Mouse (Mus musculus) limb, embryonic 12.5 days (tissue): ENCODE data around the gene Ipo8. TPM values are rescaled to one million over a fixed set of nuclear protein-coding genes. Genes with fewer than 3 reads are reported as not detected.

Experiments used
- ATAC-seq: fragments of 200-750 bp; cut with Nextera tagmentation; 2 replicates; pipeline ENCODE4 v1.8.0; 2017; ENCODE audit warnings: low read depth, moderate TSS enrichment; ENCODE audit not compliant: insufficient number of reproducible peaks, insufficient read depth, low FRiP score, low TSS enrichment
- H3K27ac ChIP-seq: fragments of 300-500 bp; sonication (generic); 2 replicates; pipeline ENCODE4 v1.5.1; 2016; ENCODE audit warnings: mild to moderate bottlenecking, moderate library complexity
- H3K27me3 ChIP-seq: fragments of 300-500 bp; sonication (generic); 2 replicates; pipeline ENCODE4 v1.6.1; 2016; ENCODE audit warnings: mild to moderate bottlenecking, moderate library complexity
- H3K36me3 ChIP-seq: fragments of 300-500 bp; sonication (generic); 2 replicates; pipeline ENCODE4 v1.6.1; 2016; ENCODE audit warnings: mild to moderate bottlenecking, moderate library complexity
- H3K4me1 ChIP-seq: fragments of 300-500 bp; sonication (generic); replicated peaks from 2 replicates; pipeline ENCODE4 v1.6.1; 2016
- H3K4me2 ChIP-seq: fragments of 300-500 bp; sonication (generic); 2 replicates; pipeline ENCODE4 v1.6.1; 2016; ENCODE audit warnings: mild to moderate bottlenecking, moderate library complexity
- H3K4me3 ChIP-seq: fragments of 300-500 bp; sonication (generic); replicated peaks from 2 replicates; pipeline ENCODE4 v1.5.1; 2016; ENCODE audit warnings: mild to moderate bottlenecking
- H3K9ac ChIP-seq: fragments of 300-500 bp; sonication (generic); replicated peaks from 2 replicates; pipeline ENCODE4 v1.6.1; 2016; ENCODE audit warnings: mild to moderate bottlenecking, moderate library complexity
- H3K9me3 ChIP-seq: fragments of 300-500 bp; sonication (generic); 2 replicates; pipeline ENCODE4 v1.6.1; 2016; ENCODE audit warnings: mild to moderate bottlenecking, moderate library complexity
- WGBS: fragments of 180-500 bp; shearing (Covaris S2); methylation state at CpG from one replicate; pipeline ENCODE4 v1.1.7; 2016; 5-methylcytosine and 5-hydroxymethylcytosine counted together
- polyA plus RNA-seq: library from polyadenylated mRNA; unstranded; fragments of >200 nt; fragmentation: Nextera tagmentation; extraction: Ambion mirVana; gene quantifications from 2 replicates; pipeline ENCODE4 v1.2.1, GENCODE M21; 2016

Gene Ipo8
- polyA plus RNA-seq, 1 experiment from 2014 or later = 29.1 TPM

DNA sequence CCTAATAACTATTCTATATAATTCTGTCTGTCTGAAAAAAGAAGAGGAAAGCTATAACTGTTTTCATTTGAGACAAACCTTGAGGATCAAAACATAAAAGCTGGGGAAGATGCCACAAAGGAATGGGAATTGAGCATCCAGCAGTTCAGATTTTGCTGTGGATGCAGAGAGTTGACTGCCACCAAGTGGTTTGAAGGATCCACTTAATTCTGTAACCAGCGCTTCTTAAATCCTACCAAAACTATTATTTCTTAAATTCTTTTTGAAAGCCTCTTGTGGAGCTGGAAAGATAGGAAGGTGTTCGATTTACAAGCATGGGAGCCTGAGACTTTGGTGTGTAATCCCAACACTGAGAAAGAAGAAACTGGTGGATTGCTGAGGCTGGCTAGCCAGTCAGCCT lies 79.9 kb downstream of the Ipo8 start:
- Histone ChIP-seq H3K27ac (no peak overlapping the region), H3K27me3 (no peaks in the 10 kb centered on the region), H3K36me3 (no peaks in the 10 kb centered on the region), H3K4me2 (no peak overlapping the region), H3K9ac (no peak overlapping the region), H3K4me1 (no peaks in the 10 kb centered on the region), H3K9me3 (no peaks in the 10 kb centered on the region), H3K4me3 (no peak overlapping the region)
- WGBS = 87% methylated on average over 2 of the region's 2 CpGs
- ATAC-seq = no peak

DNA sequence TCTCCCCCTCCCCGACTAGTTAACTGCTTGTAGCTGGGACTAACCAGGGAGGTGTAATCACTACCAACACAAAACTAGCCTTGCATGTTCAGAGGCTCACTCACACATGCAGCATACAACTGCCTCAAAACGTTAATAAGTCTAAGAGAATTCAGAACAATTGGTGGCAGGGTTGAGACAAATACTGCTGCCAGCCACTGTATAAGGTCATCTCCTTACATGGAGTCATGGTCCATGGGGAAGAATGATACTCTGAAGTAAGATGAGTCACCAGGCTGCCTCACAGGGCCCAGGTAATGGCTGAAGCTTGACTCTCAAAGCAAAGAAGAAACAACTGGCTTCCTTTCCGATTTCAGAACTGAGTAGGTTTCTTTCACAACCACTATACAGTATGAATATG lies 81.1 kb downstream of the Ipo8 start:
- 81% methylated on average over 3 of the region's 3 CpGs for WGBS
- Histone ChIP-seq H3K36me3 (no peaks in the 10 kb centered on the region), H3K27ac (no peak overlapping the region), H3K4me3 (no peak overlapping the region), H3K9me3 (no peaks in the 10 kb centered on the region), H3K4me1 (no peaks in the 10 kb centered on the region), H3K4me2 (no peak overlapping the region), H3K27me3 (no peaks in the 10 kb centered on the region), H3K9ac (no peak overlapping the region)
- ATAC-seq = no peak

DNA sequence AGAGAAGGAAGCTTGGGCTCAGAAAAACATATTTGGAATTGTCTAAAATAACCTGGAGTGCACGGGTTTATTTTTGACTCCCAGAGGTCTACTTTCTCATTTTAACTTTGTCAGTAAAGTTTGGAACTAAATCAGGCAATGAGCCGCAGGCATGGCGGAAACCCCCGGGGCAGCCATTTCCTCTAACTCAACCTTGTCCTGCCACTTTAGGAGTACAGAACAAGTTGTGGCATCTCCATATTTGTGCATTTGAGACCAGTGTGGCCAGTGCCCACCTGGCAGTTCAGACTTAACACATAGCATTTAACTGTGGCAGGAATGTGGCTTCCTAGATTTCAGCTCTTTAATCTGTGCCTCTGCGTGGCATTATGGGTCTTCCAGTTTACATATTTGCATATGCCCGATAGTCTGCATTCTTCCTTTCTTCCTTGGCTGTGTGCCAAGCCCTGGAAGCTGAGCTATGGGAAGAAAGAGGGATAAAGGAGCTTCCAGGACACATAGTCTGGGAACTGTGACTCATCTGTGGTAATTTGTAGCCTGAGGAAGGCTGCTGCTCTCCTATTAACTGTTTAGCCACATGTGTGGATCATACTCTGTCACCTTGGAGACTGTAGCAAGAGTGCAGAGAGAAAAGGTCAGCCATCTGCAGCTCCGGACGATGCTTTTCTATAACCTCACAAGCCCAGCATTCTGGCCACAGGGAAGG lies 90.6 kb downstream of the Ipo8 start:
- Histone ChIP-seq H3K4me3 (no peak overlapping the region), H3K27ac (no peak overlapping the region), H3K36me3 (no peaks in the 10 kb centered on the region), H3K9ac (no peak overlapping the region), H3K27me3 (0 out of 2 replicates have a peak, but pooled peaks cover 3% of the 10 kb centered on the region), H3K4me1 (peaks cover 8% of the 10 kb centered on the region; the same call in 1 of the 2 replicates), H3K4me2 (no peak overlapping the region), H3K9me3 (no peaks in the 10 kb centered on the region)
- ATAC-seq = no peak
- 69% methylated on average over 8 of the region's 8 CpGs for WGBS

DNA sequence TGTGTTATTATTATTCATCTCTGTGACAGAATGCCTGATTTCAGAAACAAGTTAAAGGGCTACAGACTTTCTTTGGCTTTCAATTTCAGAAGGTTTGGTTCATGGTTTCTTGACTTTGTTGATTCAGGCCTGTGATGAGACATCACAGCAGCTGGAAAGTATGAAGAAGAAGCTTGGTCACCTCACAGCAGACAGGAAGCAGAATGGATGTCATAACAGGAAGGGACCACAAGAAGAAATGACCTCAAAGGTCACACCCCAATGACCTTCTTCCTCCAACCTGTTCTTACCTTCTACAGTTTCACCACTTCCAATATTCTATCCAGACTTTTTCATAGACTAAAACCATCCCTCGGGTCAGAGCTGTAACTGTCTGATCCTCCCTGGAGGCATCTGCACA lies 94.9 kb downstream of the Ipo8 start:
- Histone ChIP-seq H3K4me2 (no peak overlapping the region), H3K4me3 (no peak overlapping the region), H3K27ac (no peak overlapping the region), H3K36me3 (no peaks in the 10 kb centered on the region), H3K9ac (no peak overlapping the region), H3K9me3 (no peaks in the 10 kb centered on the region), H3K4me1 (peaks cover 11% of the 10 kb centered on the region; the same call in 1 of the 2 replicates), H3K27me3 (no peaks in the 10 kb centered on the region)
- WGBS = 98% methylated on average over 1 of the region's 1 CpGs
- no peak for ATAC-seq

DNA sequence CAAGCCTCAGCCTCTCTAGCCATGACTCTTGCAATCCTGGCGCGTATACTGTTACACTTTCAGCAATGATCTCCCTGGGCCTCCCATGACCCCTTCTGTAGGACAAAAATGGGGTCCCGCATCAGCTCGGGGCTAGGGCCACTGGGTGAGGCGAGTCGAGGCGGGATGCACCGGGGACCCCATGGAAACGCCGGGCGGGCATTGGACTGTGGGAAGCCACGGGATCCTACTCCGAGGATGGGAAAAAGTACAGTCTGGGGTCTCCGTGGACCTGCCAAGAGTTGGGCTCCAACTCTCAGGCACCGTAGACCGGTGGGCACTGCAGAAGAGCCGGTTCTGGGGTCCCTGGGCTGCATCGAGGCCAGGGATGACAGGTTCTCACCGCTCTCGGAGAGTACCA lies 97.3 kb downstream of the Ipo8 start:
- WGBS = 94% methylated on average over 20 of the region's 20 CpGs
- no peaks in the 10 kb centered on the region for H3K9me3 ChIP-seq
- no peaks in the 10 kb centered on the region for H3K27me3 ChIP-seq
- 0 out of 2 replicates have a peak, but pooled peaks cover 11% of the 10 kb centered on the region for H3K4me1 ChIP-seq
- H3K4me2 ChIP-seq = no peak overlapping the region
- no peak for ATAC-seq
- H3K4me3 ChIP-seq = no peak overlapping the region
- no peak overlapping the region for H3K9ac ChIP-seq
- no peak overlapping the region for H3K27ac ChIP-seq
- no peaks in the 10 kb centered on the region for H3K36me3 ChIP-seq

DNA sequence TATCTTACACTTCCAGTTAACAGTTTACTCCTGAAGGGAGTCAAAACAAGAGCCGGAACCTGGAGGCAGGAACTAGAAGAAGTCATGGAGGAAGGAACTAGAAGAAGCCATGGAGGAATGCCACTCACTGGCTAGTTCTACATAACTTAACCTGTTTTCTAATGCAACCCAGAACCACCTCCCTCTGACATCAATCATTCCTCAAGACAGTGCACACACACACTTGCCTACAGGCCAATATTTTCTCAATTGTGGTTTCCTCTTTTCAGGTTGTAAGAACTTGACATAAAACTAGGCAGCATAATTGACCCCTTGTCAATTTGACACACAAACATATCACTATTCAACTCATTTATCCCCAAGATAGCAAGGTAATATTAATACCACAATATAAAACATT lies 98.3 kb downstream of the Ipo8 start:
- Histone ChIP-seq H3K27me3 (no peaks in the 10 kb centered on the region; the same call in 1 of the 2 replicates), H3K4me1 (peaks cover 12% of the 10 kb centered on the region; the same call in 1 of the 2 replicates), H3K36me3 (no peaks in the 10 kb centered on the region), H3K27ac (0 out of 2 replicates have a peak overlapping the region, but pooled peaks have one; percentile 41), H3K4me2 (no peak overlapping the region), H3K9ac (no peak overlapping the region), H3K9me3 (no peaks in the 10 kb centered on the region), H3K4me3 (no peak overlapping the region)
- ATAC-seq = no peak
- WGBS = 55% methylated on average over 1 of the region's 1 CpGs

DNA sequence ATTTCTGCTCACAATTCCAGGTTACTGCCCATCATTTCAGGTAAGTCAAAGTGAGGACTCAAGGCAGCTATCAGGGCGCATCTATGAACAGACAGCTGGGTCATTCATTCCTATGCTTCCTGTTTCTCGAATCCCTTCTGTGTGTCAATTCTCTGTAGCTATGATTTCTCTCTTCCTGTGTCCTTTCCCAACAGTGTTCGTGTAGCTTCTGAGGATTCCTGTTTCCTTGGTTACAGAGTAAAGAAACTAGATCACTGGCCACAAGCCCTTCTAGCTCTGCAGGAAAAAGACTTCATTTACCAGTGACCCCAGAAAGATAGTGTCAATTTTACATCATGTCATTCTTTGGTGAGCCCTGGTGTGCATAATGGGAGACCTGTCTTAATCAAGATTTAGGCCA lies 102.7 kb downstream of the Ipo8 start:
- Histone ChIP-seq H3K4me2 (no peak overlapping the region), H3K4me1 (peaks cover 17% of the 10 kb centered on the region; the same call in 1 of the 2 replicates), H3K36me3 (no peaks in the 10 kb centered on the region), H3K4me3 (no peak overlapping the region), H3K27ac (no peak overlapping the region), H3K9ac (no peak overlapping the region), H3K27me3 (no peaks in the 10 kb centered on the region; the same call in 1 of the 2 replicates), H3K9me3 (no peaks in the 10 kb centered on the region)
- WGBS = 68% methylated on average over 3 of the region's 3 CpGs
- ATAC-seq = no peak

DNA sequence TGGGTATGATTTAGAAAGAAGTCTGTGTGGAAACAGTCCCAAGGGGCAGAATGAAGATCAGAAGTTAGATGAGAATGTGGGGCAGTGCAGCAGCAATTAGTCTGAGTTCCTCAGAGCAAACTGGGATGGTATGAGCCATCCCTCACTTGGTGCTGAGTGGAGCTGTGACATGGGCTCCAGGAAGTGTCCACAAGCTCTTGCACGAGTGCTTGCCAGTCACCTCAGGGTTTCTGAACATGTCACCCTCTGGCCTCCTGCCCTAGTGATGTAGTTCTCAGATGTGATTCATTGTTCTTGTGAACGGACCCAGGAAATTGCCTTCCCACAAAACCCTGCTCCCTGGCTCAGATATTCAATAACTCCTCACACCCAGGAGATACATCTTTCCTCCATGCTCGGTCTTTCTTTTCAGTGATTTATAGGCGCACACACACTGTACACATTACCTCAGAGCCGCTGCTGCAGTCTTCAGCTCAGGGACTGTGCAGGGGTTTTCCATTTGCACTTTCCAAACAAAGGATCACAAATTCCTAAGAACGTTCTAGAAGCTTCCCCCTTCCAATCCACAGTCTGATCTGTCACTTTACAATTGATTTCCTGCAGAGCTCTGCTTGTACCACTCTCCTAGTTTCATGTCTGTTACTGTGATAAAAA lies 103.3 kb downstream of the Ipo8 start:
- ATAC-seq = no peak
- Histone ChIP-seq H3K27me3 (no peaks in the 10 kb centered on the region; the same call in 1 of the 2 replicates), H3K4me2 (no peak overlapping the region), H3K9ac (no peak overlapping the region), H3K36me3 (no peaks in the 10 kb centered on the region), H3K9me3 (no peaks in the 10 kb centered on the region), H3K4me3 (no peak overlapping the region), H3K27ac (peak overlapping the region; percentile 7; the same call in 1 of the 2 replicates), H3K4me1 (peaks cover 17% of the 10 kb centered on the region; the same call in 1 of the 2 replicates)
- 48% methylated on average over 6 of the region's 6 CpGs for WGBS

DNA sequence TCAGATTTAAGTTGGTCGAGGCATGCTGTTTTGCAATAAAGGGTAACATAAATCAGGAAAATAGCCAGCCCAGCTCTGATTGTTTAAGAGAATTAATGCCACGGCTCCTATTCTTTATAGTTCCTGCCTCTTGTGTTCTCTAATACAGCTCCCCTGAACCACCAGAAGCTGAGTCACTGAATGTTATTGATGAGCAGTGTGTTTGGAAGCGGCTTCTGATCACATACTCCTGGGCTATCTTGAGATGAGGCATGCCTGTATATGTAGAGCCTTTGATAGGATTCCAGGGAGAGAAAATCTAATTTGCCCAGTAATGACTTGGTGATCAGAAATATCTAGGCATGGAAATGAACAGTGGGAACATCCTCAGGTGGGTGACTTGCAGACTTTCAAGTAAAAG lies 106.8 kb downstream of the Ipo8 start:
- no peak overlapping the region for H3K4me2 ChIP-seq
- no peaks in the 10 kb centered on the region for H3K36me3 ChIP-seq
- 37% methylated on average over 3 of the region's 3 CpGs for whole genome bisulfite sequencing
- H3K9me3 ChIP-seq = no peaks in the 10 kb centered on the region
- H3K27me3 ChIP-seq = no peaks in the 10 kb centered on the region; the same call in 1 of the 2 replicates
- H3K9ac ChIP-seq = no peak overlapping the region
- H3K4me3 ChIP-seq = no peak overlapping the region
- no peak for ATAC-seq
- H3K4me1 ChIP-seq = peaks cover 11% of the 10 kb centered on the region; the same call in 1 of the 2 replicates
- H3K27ac ChIP-seq = no peak overlapping the region
